Mouse (Mus musculus) ES-E14 (cell line): ENCODE data around the gene Tgoln1.

ENCODE experiments used
- HCFC1 ChIP-seq: IDR thresholded peaks from 2 replicates; pipeline ENCODE4 v1.6.1; 2012; ENCODE audit warnings: low read length, inconsistent platforms, borderline replicate concordance; ENCODE audit not compliant: insufficient read depth
- ZC3H11A ChIP-seq: IDR thresholded peaks from 2 replicates; pipeline ENCODE4 v1.6.1; 2012; ENCODE audit warnings: low read depth, mild to moderate bottlenecking, inconsistent platforms, low read length, borderline replicate concordance

DNA sequence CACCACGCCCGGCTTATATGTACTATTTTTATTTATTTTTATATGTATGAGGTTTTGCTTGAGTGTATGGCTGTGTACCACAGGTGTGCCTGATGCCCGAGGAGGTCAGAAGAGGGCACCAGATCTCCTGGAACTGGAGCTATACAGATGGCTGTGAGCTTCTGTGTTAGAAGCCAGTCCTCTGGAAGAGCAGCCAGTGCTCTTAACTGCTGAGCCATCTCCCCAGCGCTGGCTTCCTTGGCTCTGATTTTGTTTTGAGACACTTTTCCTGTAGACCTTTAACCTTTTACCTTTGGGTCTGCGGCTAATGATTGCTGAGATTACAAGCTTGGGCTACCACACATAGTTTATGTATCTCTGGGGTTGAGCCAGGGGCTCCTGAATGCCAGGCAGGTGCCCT is 49.3 kb downstream of the Tgoln1 start:
- TF ChIP-seq HCFC1 (no peak), ZC3H11A (no peak)
